Mouse (Mus musculus): ENCODE measurements around the gene Tbc1d7. TPM values are rescaled to one million over a fixed set of nuclear protein-coding genes. Genes with fewer than 3 reads are reported as not detected.

Gene Tbc1d7
- total RNA-seq (2021): 10 to 100 TPM; 35.9 to 36.0 TPM

DNA sequence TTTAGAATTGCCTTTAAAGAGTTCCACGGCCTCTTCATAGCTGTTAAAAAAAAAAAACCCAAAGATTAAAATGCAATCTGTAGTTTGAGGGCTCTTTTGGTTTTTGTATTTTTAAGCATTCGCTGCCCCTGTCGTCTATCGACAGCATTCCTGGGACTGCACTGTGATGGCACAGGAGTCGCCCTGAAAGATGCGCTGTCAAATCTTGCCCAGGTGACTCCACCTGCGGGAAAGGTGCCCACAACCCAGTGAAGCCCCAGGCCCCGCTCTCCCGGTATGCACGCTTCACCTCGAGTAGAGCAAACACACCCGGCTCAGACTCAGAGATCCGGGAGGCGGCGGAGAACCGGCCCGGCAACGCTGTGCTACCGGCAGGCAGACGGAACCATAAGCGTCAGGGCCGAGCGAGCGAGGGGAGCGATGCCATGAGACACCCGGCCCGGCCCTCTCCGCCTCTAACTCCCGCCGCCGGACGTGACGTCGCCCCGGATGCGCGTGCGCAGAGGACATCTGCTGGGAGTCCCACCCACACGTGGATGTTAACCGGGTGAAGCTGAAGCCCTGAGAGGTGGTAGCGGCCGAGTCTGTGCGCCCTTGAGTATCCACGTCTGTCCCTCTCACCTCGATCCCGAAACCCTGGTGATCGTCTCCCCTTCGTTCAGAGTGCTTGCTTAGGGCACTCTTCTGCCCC lies at the start of gene Tbc1d7:
Tbc1d7 (minus strand) TSS at position 482 of the 691 bp plus-strand sequence.
- DNase-seq (ENCODE audit: extremely low spot score in 1 of 2, low spot score in 2 of 2): peak; percentile 97 to 99
- intact Hi-C loops (cut with DNase I): loop anchor here (10.0 kb wide), 1 partner anchor 384 kb away; no protein-coding TSS in a partner anchor

DNA sequence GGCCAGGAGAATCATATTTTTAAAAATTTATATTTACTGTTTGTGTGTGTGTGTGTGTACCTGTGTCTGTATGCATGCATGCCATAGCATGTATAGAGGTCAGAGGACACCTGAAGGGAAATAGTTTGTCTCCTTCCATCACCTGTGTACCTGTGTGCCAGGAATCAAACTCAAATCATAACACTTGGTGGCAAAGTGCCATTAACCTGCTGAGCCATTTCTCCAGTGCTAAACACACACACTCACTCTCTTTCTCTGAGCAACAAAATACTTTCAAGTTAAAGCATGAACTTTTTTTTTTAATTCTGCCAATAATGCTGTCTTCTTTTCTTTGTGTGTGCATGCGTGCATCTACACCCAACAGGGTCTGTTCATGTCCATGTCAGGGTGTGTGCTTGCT lies 49.3 kb upstream of the Tbc1d7 start:
- intact Hi-C loops (cut with DNase I): no loop called here
- no peak for DNase-seq (ENCODE audit: extremely low spot score in 1 of 2, low spot score in 2 of 2)

DNA sequence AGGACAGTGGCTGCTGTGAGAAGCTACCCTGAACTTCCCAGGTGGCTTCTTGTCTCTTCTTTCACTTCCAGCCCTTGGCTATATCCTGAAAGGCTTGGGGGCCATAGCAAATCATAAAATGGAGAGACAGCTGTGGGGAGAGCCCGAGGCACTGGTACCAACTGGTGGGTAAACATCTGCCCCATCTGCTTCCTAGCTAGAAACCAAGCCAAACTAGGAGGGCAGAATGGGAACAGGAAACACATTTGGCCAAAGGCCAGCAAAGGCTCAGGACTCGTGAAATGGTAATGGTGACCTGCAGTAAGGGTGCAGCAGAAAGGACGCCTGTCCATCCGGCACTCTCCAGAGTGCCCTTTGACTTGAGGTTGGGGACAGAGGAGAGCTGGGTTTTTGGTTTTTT lies 47.5 kb upstream of the Tbc1d7 start:
- no peak for DNase-seq (ENCODE audit: extremely low spot score in 1 of 2, low spot score in 2 of 2)

DNA sequence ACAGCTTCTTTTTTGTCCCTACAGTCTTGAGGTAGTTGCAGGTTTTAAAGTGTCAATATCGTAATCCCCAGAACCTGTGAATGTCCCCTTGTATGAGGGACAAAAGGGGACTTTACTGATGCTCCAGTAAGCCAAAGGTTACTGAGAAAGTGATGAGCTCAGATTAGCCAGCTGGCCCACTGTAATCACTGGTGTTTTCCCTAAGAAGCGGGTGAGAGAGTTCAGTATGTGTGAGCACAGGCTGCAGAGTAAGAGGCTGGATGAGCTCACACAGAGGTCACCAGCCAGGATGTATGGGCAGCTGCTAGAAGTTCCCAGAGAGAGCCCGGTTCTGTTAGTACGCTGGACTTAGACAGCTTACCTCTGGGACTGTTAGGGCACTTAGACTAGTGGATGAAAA lies 47.0 kb upstream of the Tbc1d7 start:
- intact Hi-C loops (cut with DNase I): no loop called here
- DNase-seq (ENCODE audit: extremely low spot score in 1 of 2, low spot score in 2 of 2): no peak

More for the DNA sequence above, 47.5 kb upstream of the Tbc1d7 start:
- intact Hi-C loops (cut with DNase I): no loop called here

DNA sequence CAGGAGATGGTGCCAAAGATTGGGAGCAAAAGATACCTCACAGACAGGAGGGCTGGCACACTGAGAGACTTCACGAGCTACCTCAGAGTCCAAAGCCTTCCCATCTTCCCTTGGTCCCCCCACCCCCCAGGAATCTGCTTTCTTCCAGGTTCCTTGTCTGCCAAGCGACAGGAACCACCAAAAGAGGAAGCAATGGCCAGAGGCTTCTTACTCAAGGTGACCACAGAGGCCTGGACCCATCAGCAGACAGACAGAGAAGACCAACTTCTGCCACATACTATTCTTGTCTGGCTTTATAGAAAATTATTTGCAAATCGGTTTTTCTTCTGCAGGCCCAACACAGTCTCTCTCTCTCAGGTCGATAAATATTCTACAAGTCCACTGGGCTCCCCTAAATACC lies 46.4 kb upstream of the Tbc1d7 start:
- intact Hi-C loops (cut with DNase I): no loop called here
- DNase-seq (ENCODE audit: extremely low spot score in 1 of 2, low spot score in 2 of 2): no peak

DNA sequence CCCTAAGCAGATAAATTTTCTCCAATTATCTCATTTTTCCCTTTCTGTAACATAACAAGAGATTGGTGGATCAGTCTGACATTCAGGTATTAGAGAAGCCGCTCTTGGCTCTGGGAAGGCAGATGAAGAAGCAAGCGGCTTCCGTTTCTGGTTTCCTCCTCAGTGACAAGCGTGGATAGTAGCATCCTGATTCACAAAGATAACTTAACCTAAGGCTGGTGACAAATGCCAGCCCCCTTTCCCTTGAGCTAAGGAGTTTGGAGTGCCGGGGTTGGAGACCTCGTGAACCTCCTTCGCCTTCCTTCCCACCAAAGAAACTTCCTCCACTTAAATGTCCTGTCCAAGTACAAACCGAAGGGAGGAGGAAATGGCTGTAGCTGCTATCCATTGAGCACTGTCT lies 45.8 kb upstream of the Tbc1d7 start:
- DNase-seq (ENCODE audit: extremely low spot score in 1 of 2, low spot score in 2 of 2): no peak
- intact Hi-C loops (cut with DNase I): no loop called here

DNA sequence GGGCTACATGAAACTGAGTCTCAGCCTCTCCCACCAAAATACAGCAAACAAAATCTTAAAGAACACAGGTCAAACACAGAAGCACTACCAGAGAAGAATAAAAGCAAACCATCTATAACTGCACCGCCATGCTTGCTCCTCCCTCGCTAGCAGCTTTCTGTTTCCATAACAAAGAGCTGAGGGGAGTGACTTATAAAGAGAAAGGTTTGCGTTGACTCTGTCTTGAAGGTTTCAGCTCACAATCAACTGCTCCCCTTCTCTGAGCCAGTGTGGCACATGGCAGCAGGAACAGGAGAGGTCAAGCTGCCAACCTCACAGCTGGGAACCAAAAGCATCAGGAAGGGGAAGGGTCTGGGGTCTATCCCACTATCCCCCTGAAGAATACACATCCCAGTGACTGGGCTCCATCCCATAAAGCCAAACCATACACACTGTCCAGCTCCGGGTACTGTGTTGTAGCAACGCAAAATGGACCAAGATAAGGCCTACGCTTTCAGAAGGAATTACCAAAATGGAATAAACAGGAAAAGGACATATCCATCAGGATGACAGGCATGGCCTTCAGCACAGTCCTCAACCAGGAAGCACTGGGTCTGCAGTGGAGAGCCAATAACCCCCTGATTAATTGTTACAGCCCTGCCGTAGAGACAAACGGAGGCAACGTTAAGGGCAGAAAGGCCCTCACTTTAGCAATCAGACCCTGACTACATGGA lies 44.8 kb upstream of the Tbc1d7 start:
- no peak for DNase-seq (ENCODE audit: extremely low spot score in 1 of 2, low spot score in 2 of 2)
- intact Hi-C loops (cut with DNase I): no loop called here

DNA sequence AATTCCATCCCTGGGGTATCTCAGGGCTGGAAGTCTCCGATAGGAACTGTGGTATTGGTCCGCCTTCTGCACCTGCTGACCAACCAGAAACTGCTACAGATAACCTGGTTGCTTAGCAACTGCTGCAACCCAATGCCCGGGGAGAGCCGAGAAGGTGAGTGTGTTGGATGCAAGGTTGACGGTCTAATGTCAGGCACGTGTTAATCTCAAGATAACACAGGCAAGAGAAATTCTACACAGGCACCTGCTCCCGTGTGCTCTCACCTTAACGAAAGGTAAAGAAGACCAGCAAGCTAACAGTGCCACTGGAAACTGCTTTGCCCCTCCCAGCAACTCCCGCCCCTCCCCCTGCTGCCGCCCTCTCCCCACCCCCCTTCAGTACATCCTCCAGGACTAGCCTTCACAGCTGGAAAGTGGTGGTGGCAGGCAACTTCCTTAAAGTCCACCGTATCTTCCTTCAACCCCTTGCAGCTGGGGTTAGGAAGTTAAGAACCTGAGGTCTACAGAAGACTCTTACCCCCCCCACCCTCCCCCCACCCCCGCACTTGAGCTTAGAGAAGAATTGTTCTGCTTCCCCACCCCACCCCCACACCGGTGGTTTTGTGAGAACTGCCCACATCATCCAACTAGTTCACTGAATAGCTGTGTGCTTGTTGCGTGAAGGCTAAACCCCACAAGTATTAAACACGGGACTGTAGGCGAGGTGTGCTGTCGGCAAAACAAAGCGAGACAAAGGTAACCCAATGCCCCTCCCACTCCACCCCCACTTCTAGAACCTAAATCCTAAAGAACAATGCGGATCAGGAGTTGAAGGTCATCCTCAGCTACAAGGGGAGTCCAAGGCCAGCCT lies 44.1 kb upstream of the Tbc1d7 start:
- intact Hi-C loops (cut with DNase I): no loop called here
- no peak for DNase-seq (ENCODE audit: extremely low spot score in 1 of 2, low spot score in 2 of 2)

DNA sequence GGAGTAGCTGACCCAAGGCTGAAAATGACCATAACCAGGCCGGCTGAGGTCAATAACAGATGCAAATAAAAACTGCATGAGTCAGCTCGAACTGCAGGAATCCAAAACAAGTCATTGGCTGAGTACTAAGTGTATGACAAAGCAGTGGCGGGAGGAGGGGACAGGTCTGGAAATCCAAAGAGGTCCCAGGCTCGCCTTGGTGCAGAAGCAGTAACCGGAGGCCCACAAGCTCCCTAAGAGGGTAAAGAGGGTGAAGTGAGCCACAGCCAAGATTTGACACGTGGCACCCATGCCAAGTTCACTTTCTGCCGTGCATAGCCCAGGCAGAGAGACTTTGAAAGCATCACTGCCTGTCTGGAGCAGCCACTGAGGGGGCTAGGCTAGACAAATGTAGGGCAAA lies 41.0 kb upstream of the Tbc1d7 start:
- intact Hi-C loops (cut with DNase I): no loop called here
- no peak for DNase-seq (ENCODE audit: extremely low spot score in 1 of 2, low spot score in 2 of 2)

DNA sequence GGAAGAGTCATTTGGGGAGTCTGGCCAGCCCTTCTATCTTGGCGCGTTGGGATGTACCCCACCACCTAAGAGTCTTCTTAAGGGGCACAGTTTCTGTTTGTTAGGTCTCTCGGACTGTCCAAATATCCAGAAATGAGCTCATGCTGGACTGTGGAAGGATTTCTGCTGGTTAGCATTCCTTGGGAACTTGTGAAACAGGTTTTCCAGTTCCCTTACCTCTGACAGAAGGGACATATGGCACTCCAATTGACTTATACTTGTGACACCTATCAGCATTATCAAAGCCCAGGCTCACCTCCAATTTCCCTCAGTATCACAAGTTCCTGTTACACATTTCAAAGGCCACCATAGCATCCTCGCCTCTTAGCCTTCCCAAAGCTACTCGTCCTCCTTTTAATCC lies 39.7 kb upstream of the Tbc1d7 start:
- intact Hi-C loops (cut with DNase I): no loop called here

DNA sequence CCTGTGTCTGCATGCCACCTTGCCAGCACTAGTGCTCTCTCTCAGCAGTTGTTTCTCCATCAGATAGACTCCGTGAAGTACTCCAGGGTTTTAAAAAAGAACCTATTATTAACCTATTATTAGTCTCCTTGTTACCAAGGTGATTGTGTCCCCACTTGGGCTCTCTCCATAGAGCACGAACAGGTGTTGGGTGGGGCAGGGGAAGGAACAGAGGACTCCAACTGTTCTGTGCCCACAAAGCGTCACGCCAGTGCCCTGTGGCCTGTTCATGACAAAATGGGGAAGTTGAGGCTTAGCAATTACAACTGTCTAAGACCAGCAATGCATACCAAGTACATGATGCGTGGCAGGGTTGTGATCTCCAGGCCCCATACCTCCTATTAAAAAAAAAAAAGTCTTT lies 38.3 kb upstream of the Tbc1d7 start:
- no peak for DNase-seq (ENCODE audit: extremely low spot score in 1 of 2, low spot score in 2 of 2)
- intact Hi-C loops (cut with DNase I): no loop called here

More for the DNA sequence above, 39.7 kb upstream of the Tbc1d7 start:
- no peak for DNase-seq (ENCODE audit: extremely low spot score in 1 of 2, low spot score in 2 of 2)

DNA sequence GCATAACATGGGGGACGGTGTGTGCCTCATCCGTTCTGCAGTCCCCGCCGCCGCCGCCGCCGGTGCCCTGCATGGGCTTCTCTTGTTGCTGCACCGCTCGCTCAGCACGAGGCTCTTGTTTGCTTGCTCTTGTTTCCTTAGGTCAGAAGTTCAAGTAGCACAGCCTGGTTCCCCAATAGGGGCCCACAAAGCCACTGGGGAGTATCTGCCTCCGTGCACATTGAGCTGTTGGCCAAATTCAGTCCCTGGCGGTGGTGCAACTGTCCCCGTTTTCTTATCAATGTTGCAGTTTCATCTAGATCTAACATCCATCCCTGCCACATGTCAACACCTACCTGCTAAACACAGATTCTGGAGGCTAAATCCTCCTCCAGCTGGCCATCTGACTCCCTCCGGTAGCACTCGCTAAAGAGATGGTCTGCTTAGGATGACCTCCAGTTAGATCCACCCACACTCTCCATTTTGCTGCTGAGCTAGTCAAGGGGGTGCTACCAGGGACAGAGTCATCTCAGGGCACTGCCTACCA lies 37.7 kb upstream of the Tbc1d7 start:
- DNase-seq (ENCODE audit: extremely low spot score in 1 of 2, low spot score in 2 of 2): no peak
- intact Hi-C loops (cut with DNase I): no loop called here

DNA sequence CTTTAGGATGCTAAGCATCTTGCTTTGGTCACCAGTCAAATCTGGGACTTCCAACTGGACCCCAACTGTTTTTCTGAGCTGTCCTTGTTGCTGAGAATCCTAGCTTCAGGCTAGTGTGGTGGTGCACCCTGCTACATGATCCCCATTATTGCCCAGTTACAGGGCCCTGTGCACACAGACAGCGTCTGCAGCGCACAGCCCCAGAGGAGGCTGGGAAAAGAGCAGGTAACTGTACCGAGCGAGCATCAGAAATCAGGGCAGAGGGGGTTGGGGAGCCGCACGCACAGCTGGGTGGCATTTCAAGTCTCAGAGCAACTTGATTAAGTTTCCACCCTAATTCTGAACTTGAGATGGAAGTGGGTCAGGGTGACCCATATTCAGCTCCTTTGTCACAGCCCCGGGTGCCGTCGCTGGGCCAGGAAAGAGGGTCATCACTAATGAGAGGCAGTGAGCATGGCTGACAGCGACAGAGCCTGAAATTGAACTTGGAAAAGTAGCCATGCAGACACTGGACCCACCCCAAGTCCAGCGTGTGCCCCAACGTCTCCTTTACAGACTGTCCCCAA lies 34.9 kb upstream of the Tbc1d7 start:
- intact Hi-C loops (cut with DNase I): no loop called here

DNA sequence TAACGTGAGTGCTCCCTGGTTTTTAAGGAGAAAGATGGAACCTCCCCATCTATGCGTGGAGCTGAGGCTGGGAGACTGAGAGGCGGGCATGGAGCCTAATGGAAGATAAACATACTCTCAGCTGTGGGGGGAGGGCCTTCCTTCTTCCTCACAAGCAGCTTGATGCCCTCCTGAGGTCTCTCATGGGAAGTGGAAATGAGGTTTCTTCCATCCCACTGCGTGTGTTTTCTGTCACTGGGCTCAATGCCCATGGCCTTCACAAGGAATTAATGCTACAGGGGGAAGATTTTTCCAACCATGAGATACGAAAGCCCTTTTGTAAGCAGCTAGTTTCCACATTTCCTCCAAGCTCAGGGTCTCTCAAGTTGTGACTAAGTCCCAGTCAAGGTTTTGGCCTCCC lies 32.3 kb upstream of the Tbc1d7 start:
- DNase-seq (ENCODE audit: extremely low spot score in 1 of 2, low spot score in 2 of 2): peak in 1 of 2 experiments; percentile 41
- intact Hi-C loops (cut with DNase I): loop anchor here (5.0 kb wide), 1 partner anchor 99 kb away; the partner anchor contains the start of gene Gfod1

More for the DNA sequence above, 34.9 kb upstream of the Tbc1d7 start:
- no peak for DNase-seq (ENCODE audit: extremely low spot score in 1 of 2, low spot score in 2 of 2)

DNA sequence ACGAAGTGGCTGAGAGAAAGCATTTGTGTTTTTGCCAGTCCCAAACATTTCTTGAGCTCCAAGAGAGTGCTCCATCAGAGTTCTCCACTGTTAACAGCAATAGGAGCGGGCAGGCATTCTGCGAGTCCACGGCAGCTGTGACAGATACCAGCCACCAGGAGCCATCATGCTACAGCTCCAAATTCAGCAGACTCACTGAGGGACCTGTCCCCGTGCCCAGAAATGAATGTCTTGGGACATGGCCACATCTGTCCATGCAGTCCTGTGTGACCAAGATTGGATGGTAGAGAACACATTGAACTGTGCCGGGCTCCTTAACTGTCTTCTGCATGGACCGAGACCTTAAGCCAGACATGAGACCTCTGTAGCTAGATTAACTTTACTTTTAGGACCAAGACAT lies 31.9 kb upstream of the Tbc1d7 start:
- intact Hi-C loops (cut with DNase I): loop anchor here (5.0 kb wide), 1 partner anchor 99 kb away; the partner anchor contains the start of gene Gfod1

DNA sequence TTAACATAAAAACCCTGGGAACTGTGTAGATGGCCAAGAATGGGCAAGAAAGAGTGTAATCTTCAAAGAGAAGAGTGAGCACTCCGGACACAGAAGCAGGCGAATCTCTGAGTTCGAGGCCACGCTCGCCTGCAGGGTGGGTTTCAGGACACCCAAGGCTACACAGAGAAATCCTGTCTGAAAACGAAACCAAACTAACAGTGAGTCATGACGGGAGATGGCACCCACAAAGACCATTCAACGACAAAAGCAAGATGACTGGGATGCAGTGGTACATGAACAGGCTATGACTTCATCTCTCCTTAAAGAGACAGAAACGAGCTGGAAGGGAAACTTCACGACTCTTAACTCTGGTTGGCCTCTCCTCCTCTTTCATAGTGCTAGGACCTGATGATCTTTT lies 31.1 kb upstream of the Tbc1d7 start:
- intact Hi-C loops (cut with DNase I): loop anchor here (5.0 kb wide), 1 partner anchor 100 kb away; the partner anchor contains the start of gene Gfod1
- DNase-seq (ENCODE audit: extremely low spot score in 1 of 2, low spot score in 2 of 2): no peak

More for the DNA sequence above, 31.9 kb upstream of the Tbc1d7 start:
- peak in 1 of 2 experiments; percentile 43 for DNase-seq (ENCODE audit: extremely low spot score in 1 of 2, low spot score in 2 of 2)

DNA sequence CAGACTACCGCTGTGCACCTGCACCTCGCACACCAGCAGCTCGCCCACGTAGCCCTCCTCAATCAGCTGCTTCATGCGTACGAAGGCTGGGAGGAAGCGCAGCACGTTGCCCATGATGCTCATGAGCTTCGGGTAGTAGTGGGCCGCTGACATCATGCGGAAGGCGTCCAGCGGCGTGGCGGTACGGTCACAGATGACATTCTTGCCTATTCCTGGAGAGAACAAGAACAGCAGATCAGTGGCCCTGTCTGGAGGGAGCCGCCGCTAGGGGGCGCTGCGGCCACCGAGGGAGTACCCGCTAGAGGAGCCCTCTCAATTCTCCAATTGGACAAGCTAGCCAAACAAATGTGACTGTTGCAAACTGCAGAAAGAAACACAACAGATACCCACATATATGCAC lies 29.7 kb upstream of the Tbc1d7 start:
- DNase-seq (ENCODE audit: extremely low spot score in 1 of 2, low spot score in 2 of 2): peak in 1 of 2 experiments; percentile 68
- intact Hi-C loops (cut with DNase I): loop anchor here (5.0 kb wide), 1 partner anchor 101 kb away; the partner anchor contains the start of gene Gfod1

DNA sequence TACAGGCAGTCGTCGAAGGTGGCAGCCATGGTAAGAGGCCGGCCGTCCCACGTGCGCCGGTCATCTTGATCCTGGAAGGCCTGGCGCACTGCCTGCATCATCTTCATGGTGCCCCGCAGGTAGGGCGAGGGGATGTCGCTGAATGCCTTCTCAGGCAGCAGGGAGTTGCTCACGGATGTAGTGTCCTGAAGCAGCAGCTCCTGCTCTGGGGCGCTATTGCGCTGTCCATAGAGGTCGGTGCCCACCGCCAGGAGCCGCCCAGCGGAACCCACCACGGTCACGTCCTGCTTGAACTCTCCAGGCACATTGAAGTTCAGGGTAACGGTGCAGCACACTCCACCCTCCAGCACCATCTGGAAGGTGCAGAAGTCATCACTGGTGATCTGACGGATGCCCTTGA lies 29.2 kb upstream of the Tbc1d7 start:
- intact Hi-C loops (cut with DNase I): loop anchor here (5.0 kb wide), 1 partner anchor 102 kb away; the partner anchor contains the start of gene Gfod1
- peak in 1 of 2 experiments; percentile 34 for DNase-seq (ENCODE audit: extremely low spot score in 1 of 2, low spot score in 2 of 2)
